Mouse (Mus musculus) thymus, adult 2 months (tissue): ENCODE results near the gene Pcsk6.

ENCODE experiments used
- CTCF ChIP-seq: fragments of 200-500 bp; IDR thresholded peaks from 2 replicates; pipeline ENCODE4 v1.5.1; 2012; ENCODE audit warnings: mild to moderate bottlenecking, control low read depth, low read length, moderate library complexity, borderline replicate concordance; ENCODE audit not compliant: control insufficient read depth, poor library complexity, insufficient read depth; ENCODE audit errors: extremely low read depth
- POLR2A ChIP-seq: fragments of 200-500 bp; IDR thresholded peaks from 2 replicates; pipeline ENCODE4 v1.6.1; 2012; ENCODE audit warnings: mild to moderate bottlenecking, low read length, control low read depth, moderate library complexity; ENCODE audit not compliant: control insufficient read depth, poor library complexity, insufficient read depth; ENCODE audit errors: extremely low read depth

- TF ChIP-seq CTCF, result no peak
- TF ChIP-seq POLR2A, result no peak
Measured at GRCm38 (mm10) chr7:66090676-66091190, 229.2 kb downstream of the Pcsk6 start.
